Mouse (Mus musculus): ENCODE data around the gene Sesn2.

- TF ChIP-seq CTCF (IDR thresholded peaks at IDR 0.05; ENCODE audit: low read depth) = no peak
- no peak for TF ChIP-seq EP300 (IDR thresholded peaks at IDR 0.05; ENCODE audit: low read depth)
These were observed 19.9 kb downstream of the Sesn2 start for GRCm38 (mm10) chr4:132490273-132491010.

All from liver, postnatal 0 days (tissue).